Mouse (Mus musculus) urinary bladder, postnatal 4 days (tissue): ENCODE data around the gene Rras2.

Experiments
- DNase-seq, 2 experiments: peaks; one replicate each; pipeline ENCODE4 v3.0.0; 2021 to 2022; ENCODE audit warnings: low spot score in 2 of 2

Gene Rras2

GRCm38 (mm10) chr7:114114976-114115375, 2.6 kb downstream of the Rras2 start:
- no peak for DNase-seq

DNA sequence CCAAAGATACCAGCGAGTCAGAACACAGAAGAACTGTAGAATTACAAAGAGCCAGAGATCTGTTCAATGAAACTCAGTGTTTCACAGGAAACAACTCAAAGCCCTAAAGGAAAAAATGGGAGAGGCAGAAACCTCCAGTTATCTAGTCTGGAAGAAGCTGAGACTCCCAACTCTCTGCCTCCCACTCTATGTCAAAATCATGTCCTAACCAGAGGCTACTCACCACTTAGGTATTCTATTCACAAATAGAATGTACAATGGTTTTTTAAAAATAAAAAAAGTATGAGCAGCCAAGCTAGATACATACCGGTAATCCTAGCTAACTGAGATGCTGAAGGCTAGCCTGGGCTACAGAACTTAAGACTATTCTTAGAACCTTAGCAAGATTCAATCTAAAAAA, 3.3 kb downstream of the Rras2 start:
- no peak for DNase-seq

DNA sequence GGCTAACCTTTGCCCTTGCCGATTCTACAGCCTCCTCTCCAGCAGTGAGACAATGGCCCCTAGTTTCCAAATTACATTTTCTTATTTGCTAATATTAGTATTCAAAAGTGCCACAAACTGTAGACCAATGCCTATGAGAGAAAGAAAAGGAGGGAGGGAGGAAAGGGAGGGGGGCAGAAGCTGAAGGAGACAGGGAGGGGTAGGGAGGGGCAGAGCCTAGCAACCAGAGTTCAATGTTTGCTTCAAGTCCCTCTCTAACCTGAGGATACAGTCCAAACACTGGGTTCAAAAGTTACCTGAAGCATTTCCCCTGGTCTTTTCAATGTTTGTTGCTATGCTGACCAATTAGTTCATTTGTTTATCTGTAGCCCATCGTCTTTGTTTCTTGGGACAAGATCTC, 7.1 kb downstream of the Rras2 start:
- no peak for DNase-seq

GRCm38 (mm10) chr7:114105886-114106285, 11.7 kb downstream of the Rras2 start:
- no peak for DNase-seq

DNA sequence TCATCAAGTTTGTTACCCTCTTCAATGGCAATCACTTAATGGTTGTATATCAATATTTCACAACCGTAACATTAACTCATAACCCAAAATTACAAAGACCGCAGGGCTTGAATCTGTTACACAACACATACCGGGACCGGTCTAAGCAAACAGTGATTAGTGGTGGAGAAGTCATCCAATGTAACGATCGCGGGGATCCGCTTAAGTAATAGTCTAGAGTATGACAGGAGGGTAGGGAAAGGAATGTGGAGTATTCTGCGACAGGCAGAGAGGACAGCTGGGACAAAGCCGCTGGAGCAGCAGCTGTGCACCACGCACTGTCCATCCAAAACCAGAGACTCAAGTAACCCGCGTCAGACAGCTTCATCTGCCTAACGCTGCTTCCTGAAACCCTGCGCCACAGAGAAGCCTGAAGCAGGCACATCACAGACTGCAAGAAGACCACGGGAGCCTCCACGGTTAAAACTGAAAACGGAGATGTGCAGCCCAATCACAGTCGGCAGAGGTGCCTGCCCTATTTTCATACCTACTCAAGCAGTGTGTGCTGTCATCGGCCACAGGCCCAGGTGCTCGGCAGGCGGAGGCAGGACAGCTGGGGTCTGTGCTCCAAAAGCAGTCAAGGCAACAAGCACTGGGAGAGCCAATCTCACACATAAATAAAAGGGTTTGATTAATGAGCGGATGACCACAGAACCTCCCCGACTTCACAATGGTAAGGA, 13.8 kb downstream of the Rras2 start:
- no peak for DNase-seq

- DNase-seq, result no peak
These were observed 14.4 kb downstream of the Rras2 start for GRCm38 (mm10) chr7:114103152-114103551.

DNA sequence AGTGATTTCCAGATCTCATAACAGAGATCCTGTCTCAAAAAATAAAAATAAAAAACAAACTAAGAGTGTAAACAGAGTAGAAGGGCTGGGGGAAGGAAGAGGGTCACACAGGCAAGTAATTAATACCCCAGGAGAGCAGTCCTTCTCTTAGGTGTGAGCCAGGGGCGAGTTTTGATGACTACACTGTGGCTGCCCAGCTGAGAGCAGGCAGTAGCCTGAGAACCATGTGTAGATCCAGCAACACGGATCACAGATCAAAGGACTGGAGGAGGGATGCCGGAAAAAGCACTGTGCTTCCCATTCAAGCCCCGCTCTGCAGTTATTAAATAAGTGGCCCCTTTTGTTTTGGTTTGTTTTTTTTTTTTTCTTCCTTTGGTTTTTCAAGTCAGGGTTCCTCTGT, 15.0 kb downstream of the Rras2 start:
- DNase-seq, result no peak

DNA sequence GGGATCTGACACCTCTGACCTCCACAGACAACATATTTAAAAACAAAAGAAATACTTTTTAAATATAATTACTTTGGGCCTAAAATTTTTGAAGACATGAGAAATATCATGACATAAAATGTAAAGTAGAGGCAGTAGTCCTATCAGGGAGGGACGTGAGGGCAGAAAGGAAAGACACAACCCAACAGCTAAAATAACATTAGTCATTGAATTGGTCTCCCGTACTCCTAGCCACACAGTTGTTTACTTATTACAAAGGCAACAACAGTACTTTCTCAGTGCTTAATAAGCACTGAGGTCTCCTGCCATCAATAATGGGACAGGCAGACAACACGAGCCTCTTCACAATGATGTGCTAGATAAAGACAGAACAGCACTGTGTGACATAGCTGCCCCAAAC, 16.2 kb downstream of the Rras2 start:
- no peak for DNase-seq

GRCm38 (mm10) chr7:114093548-114094174, 23.9 kb downstream of the Rras2 start:
- DNase-seq, result no peak

DNA sequence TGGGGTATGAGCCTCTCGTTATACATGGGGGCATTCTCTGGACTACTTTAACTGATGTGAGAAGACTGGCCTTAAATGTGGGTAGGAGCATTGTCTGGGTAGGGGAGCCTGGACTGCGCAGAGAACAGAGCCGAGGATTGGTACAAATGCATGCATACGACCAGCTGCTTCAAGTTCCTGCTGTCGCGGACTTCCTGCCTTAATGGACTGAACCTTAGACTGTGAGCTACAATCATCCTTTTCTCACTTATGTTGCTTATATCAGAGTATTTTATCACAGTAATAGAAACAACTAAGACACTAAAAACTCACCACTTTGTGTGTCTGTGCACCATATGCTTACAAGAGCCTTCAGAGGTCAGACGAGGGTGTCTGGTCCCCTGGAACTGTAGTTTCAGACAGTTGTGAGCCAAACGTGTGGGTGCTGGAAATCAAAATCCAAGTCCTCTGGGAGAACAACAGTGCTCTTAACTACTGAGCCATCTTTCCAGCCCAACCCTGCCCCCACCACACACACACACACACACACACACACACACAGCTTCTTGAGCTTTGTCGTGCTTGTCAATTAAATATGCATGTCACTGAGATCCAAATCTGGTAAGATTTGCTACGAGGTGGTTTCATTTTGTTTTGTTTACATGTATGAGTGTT, 26.6 kb downstream of the Rras2 start:
- no peak for DNase-seq

DNA sequence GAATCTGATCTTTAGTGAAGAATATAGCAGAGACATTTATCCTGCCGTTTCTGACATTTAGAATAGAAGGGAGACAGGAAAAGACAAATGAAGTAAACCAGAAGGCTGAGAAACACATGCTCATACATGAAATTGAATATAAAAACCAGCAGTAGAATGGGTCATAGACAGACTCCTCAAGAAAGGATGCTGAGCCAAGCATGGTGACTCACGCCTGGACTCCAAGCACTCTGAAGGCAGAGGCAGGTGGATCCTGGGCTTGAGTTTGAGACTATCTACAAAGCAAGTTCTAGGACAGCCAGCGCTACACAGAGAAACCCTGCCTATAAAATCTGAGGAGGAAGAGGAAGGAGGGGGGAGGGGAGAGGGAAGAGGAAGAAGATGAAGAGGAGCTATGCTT, 27.4 kb downstream of the Rras2 start:
- DNase-seq, result no peak

DNA sequence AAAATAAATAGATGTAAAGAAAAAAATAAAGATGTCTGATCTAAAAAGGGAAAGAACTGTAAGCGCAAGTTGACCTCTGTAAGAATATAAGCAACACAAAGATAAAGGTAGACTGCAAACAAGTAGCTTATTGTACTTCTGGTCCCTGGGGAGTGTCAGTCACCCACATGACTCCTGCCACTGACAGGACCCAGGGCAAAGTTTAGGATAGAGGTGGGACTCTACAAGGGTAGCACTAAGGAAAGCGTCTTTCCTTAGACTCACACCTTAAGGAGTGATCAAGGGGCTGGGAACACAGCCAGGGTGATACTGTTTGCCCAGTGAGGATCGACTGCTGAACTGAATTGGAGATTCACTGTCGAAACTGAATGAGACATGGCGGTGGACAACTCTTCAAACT, 28.7 kb downstream of the Rras2 start:
- DNase-seq, result no peak

GRCm38 (mm10) chr7:114087986-114088385, 29.6 kb downstream of the Rras2 start:
- no peak for DNase-seq

DNA sequence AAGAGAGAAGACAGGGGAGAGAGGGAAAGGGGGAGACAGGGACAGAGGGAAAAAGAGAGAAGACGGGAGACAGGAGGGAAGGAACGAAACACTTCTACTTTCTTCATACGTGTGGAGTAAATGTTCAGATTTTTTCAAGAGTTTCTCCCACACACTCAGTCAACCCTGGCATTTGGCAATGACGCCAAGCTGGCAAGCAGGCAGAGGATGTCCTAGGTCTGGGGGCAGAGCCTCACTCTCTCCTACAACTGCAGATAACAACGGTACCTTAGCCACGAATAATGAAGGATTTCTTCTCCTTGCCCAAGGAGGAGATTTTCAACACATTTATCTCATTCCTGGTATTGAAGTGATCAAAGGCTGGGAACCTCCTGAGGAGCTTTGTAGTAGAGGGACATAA, 30.2 kb downstream of the Rras2 start:
- DNase-seq, result no peak

- no peak for DNase-seq
These were observed 31.4 kb downstream of the Rras2 start for GRCm38 (mm10) chr7:114086021-114086710.

- DNase-seq, result no peak
These were observed 33.8 kb downstream of the Rras2 start for GRCm38 (mm10) chr7:114083760-114084159.

GRCm38 (mm10) chr7:114083088-114083487, 34.5 kb downstream of the Rras2 start:
- no peak for DNase-seq

DNA sequence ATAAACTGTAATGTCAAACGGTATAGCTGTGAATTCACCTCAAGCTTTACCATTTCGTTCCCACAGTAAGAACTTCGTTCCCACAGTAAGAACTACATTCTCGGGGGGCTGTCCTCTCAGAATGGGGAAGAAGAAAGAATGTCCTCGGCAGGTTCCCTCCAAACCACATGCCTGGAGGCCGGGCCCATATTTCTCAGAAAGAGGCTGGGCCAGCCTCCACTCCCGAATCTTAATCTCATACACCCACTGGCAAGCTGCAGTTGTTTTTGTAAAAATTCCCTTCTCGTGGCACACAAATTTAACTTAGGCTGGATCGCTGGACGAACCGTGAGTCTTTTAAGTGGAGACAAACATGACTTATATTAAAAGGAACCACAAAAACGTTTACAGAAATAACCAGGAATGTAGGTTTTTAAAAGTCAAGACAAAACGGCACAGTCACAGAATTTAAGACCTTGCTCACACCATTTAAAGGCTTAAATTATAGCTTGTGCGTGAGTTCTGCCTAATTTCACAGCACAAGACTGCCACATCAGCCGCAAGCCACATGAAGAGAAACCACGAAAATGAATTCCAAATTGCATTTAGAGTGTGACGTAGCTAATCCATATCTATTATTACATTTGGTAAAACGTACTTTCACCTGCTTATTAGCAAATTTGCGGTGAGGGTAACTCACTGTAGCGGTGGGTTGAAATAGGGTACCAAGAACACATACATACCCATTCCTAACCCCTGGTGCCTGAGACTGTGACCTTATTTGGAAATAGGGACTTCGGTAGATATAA, 35.8 kb downstream of the Rras2 start:
- DNase-seq, result no peak

DNA sequence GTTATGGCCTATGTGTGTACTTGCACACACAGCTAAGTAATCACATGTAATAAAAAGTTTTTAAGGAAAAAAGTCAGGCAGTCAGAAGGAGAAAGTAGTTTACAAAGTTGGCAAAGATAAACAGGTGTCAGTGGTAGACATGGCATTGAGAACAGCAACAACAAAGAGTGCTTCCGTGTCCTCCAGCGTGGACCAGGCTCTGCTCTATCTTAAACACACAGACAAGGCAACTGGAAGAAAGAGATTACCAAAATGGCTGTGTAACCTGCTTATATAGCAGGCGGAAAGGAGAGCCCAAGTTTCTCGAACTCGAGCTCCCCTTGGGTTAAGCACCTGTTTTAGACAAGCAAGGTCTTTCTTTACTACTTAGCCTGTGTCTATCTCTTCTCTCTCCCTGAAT, 37.3 kb downstream of the Rras2 start:
- no peak for DNase-seq

DNA sequence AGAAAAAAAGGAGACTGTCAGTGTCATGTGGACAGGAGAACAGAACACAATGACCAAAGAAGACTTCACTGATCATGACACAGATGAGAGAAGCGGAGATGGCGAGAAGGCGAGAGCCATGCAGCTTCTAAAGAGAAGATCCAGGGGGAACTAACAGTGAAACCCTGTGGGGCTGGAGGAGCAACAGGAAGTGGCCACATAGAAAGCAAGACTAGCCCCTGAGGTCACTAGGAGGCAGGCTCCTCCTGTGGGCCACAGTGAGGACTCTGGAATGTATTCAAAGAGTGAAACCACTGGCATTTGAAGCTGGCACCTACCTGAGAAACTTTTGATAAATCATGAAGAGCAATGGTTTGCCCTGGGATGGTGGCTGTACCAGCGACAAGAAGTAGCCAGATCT, 38.2 kb downstream of the Rras2 start:
- no peak for DNase-seq

DNA sequence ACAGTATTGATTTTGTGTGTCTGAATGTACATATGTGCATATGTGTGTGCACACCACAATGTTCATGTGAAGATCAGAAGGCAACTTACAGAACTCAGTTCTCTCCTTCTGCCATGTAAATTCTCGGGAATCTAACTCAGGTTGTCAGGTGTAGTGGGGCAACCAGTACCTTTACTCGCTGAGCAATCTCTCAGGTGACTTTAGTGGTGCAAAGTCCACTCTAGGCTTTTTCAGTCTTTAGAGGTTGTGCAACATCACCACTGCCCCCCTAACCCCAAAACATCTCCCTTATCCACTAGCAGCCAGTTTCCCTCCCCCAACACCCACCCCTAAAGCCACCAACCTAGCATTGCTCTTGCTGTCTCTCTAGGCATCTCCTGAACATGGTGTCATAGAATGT, 43.0 kb downstream of the Rras2 start:
- no peak for DNase-seq

- no peak for DNase-seq
These were observed 43.4 kb downstream of the Rras2 start for GRCm38 (mm10) chr7:114074133-114074532.
